Mouse (Mus musculus): ENCODE data around the gene Ess2.

DNA sequence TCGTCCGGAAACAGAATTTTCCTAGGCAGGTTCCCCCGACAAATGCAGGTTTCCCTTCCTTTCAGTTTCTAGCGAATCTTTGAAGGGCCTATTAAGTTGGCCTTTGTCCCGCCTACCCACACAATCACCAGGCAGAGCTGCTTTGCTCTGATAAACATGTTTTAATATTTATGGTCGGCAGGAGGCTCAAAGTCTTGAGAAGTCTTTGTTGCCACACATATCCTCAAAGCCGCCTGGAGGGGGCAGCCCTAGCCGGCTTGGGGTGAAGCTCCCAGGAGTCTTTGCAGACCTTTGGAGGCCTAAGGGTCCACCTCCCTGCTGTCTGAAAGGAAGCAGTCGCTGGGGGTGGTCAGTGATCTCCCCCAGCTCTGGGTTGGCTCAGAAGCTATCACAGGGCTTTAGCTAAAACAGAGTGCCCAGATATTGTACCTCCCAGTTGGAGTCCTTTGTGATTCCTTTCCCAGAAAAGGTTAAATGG, 17.5 kb upstream of the Ess2 start:
- TF ChIP-seq GATA1 (IDR thresholded peaks at IDR 0.05; ENCODE audit: low read length) (no peak), TAL1 (IDR thresholded peaks at IDR 0.05; ENCODE audit: low read length) (no peak)

Data from erythroblast, embryonic 14.5 days (primary cell).